Mouse (Mus musculus): Measurements from ENCODE around the gene Ltb. TPM values are rescaled to one million over a fixed set of nuclear protein-coding genes. Genes with fewer than 3 reads are reported as not detected.

The Ltb gene
- polyA plus RNA-seq, 1 experiment from 2014 or later = 6.4 TPM

DNA sequence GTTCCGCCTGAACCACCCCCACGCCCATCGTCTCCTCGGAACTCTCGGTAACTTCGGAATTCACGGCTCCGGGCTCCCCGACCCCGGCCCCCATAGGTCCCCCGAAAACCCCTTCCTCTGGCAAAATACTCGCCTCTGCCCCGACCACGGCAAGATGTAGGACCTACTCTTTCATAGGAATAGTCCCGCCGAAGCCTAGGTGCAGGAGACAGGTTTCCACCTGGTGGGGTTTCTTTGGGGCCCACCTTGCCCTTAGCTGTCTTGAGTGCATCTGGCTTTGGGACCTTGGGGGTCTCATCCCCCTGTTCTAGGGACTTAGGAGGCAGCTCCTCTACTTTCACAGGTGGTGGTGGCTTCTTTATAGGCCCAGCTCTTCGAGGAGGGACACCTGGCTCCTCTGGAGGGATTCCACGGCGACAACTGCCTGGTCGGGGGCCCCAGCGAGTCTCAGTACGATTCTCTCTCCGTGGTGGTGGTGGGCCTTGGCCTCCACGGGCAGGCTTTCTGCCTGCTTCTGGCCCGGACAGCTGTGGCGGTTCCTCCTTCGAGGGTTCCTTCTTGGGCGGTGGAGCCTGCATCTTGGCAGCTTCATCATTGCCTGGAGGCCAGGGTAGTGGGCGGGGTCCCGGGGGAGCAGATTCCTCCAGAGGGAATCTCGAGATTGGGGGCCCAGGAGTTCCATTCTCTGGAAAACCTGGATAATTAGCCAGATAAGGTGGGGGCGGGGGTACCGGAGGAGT, 37.6 kb upstream of the Ltb start:
- H3K27ac ChIP-seq (ENCODE audit: low read length) = no peak overlapping the region
- WGBS = 88% methylated on average over 33 of the region's 33 CpGs
- H3K4me1 ChIP-seq (ENCODE audit: control insufficient read depth, insufficient read depth, low read length) = peaks cover 2% of the 10 kb centered on the region; the same call in 1 of the 2 replicates
- no peak; the same call in 1 of the 2 replicates for ATAC-seq (replicated peaks; ENCODE audit: extremely low read depth, insufficient read depth, low FRiP score)
- H3K9me3 ChIP-seq (replicated peaks; ENCODE audit: control insufficient read depth, low read length) = no peaks in the 10 kb centered on the region
- H3K27me3 ChIP-seq (ENCODE audit: control insufficient read depth, insufficient read depth, low read length) = no peaks in the 10 kb centered on the region
- no peak overlapping the region for H3K4me2 ChIP-seq (ENCODE audit: low read depth, low read length)
- H3K4me3 ChIP-seq (ENCODE audit: low read length) = no peak overlapping the region
- H3K36me3 ChIP-seq (ENCODE audit: control insufficient read depth, insufficient read depth) = peaks cover 99% of the 10 kb centered on the region
- H3K9ac ChIP-seq (ENCODE audit: low read length) = no peak overlapping the region

DNA sequence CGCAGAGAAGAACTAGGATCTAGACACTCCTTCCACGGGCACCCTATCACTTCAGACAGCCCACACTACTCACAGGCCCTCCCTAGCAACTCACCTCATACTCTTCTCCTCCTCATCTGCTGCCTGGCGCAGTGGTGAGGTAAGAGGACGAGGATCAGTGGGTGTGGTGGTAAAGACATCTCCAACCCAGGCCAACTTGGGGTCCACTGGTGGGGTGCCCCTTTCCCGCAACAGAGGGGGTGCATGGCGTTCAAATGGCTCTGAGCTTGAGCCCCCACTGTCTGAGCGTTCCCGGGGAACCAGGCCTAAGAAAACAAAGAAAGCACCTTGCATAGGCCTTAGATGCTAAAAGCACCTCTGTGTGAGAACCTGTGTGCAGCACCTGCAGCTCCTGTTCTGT, 37.0 kb upstream of the Ltb start:
- no peak overlapping the region for H3K4me3 ChIP-seq (ENCODE audit: low read length)
- no peak overlapping the region for H3K27ac ChIP-seq (ENCODE audit: low read length)
- no peaks in the 10 kb centered on the region for H3K27me3 ChIP-seq (ENCODE audit: control insufficient read depth, insufficient read depth, low read length)
- no peak overlapping the region for H3K4me2 ChIP-seq (ENCODE audit: low read depth, low read length)
- H3K9me3 ChIP-seq (replicated peaks; ENCODE audit: control insufficient read depth, low read length) = no peaks in the 10 kb centered on the region
- peaks cover 8% of the 10 kb centered on the region for H3K4me1 ChIP-seq (ENCODE audit: control insufficient read depth, insufficient read depth, low read length)
- no peak overlapping the region for H3K9ac ChIP-seq (ENCODE audit: low read length)
- WGBS = 86% methylated on average over 8 of the region's 8 CpGs
- H3K36me3 ChIP-seq (ENCODE audit: control insufficient read depth, insufficient read depth) = peaks cover 99% of the 10 kb centered on the region
- no peak for ATAC-seq (replicated peaks; ENCODE audit: extremely low read depth, insufficient read depth, low FRiP score)

DNA sequence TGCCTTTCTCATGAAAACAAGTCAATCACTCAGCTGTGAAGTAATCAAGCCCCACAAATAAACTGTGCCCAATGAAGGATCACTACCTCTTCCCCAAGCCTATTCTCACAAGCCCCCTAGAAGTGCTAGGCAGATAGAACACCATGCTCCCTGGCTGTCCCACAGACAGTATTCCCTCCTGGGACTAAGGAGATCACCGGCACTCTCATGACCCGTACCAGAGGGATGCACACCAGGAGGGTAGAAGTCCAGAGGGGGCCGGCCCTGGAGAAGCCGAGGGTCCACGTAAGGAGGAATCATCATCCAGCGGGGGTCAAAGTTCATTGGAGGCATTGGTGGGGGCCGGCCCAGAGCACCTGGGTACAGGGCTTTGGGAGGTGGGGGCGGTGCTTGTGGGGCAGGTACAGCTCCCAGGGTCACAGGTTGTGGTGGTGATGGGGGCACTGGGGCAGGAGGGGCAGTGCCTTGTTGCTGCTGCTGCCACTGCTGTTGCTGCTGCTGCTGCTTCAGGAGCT, 36.5 kb upstream of the Ltb start:
- Histone ChIP-seq H3K27me3 (ENCODE audit: control insufficient read depth, insufficient read depth, low read length) (no peaks in the 10 kb centered on the region), H3K4me2 (ENCODE audit: low read depth, low read length) (no peak overlapping the region), H3K4me3 (ENCODE audit: low read length) (no peak overlapping the region), H3K27ac (ENCODE audit: low read length) (no peak overlapping the region), H3K4me1 (ENCODE audit: control insufficient read depth, insufficient read depth, low read length) (peaks cover 13% of the 10 kb centered on the region), H3K9me3 (replicated peaks; ENCODE audit: control insufficient read depth, low read length) (no peaks in the 10 kb centered on the region), H3K36me3 (ENCODE audit: control insufficient read depth, insufficient read depth) (peaks cover 94% of the 10 kb centered on the region), H3K9ac (ENCODE audit: low read length) (no peak overlapping the region)
- ATAC-seq (replicated peaks; ENCODE audit: extremely low read depth, insufficient read depth, low FRiP score) = no peak
- WGBS = 85% methylated on average over 8 of the region's 8 CpGs

DNA sequence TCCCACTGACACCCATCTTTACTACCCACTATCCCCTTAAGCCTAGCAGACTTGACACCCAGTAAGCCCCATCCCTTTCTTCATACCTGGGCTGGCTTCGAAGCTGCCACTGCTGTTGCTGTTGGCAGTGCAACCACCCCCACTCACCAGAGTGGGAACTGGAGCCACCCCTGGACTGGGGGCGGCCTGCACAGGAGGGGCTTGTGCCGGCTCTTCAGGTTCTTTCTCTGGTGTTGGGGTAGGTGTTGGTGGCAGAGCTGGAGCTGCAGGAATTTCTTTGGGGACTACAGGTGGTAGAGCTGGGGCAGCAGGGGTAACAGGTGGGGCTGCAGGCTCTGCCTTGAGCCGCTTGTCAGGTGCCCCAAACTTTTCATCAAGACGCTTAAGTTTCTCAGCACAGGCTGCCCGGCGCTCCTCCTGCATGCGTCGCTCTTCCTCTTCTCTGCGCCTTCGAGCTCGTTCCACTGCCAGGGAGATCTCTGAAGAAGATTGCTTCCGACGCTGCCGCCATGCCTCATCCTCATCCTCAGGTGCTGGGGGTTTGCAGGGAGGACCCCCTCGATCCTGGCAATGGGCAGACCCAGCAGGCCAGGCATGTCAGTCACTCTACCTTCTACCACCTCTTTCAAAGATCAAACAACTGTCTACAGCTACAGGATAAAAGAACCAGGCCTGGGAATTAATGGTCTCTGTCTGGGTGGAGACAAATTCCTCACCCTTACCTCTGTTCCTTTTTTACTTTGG, 35.2 kb upstream of the Ltb start:
- H3K4me2 ChIP-seq (ENCODE audit: low read depth, low read length) = no peak overlapping the region
- no peaks in the 10 kb centered on the region for H3K9me3 ChIP-seq (replicated peaks; ENCODE audit: control insufficient read depth, low read length)
- peaks cover 16% of the 10 kb centered on the region for H3K4me1 ChIP-seq (ENCODE audit: control insufficient read depth, insufficient read depth, low read length)
- H3K27ac ChIP-seq (ENCODE audit: low read length) = no peak overlapping the region
- no peak overlapping the region for H3K4me3 ChIP-seq (ENCODE audit: low read length)
- no peak for ATAC-seq (replicated peaks; ENCODE audit: extremely low read depth, insufficient read depth, low FRiP score)
- WGBS = 90% methylated on average over 16 of the region's 16 CpGs
- peaks cover 81% of the 10 kb centered on the region for H3K36me3 ChIP-seq (ENCODE audit: control insufficient read depth, insufficient read depth)
- H3K9ac ChIP-seq (ENCODE audit: low read length) = no peak overlapping the region
- no peaks in the 10 kb centered on the region for H3K27me3 ChIP-seq (ENCODE audit: control insufficient read depth, insufficient read depth, low read length)

DNA sequence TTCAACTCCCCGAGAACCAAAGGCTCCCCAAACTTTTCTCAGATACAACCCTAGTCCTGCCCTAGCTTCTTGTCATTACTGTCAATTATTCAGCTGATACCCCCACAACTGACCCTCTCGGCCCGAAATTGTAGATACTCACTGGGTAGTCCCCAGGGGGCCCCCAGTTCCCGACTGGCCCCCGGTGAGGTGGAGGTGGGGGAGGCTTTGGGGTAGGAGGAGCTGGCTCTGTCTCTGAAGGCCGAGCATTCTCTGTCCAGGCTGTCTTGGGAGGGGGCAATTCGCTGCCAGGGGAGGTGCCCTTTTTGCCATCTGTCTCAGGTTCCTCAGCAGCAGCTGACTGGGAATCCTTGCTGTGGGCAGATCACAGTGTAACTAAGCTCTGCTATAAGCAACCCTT, 34.6 kb upstream of the Ltb start:
- Histone ChIP-seq H3K4me2 (ENCODE audit: low read depth, low read length) (no peak overlapping the region), H3K27me3 (ENCODE audit: control insufficient read depth, insufficient read depth, low read length) (no peaks in the 10 kb centered on the region), H3K9me3 (replicated peaks; ENCODE audit: control insufficient read depth, low read length) (no peaks in the 10 kb centered on the region), H3K9ac (ENCODE audit: low read length) (no peak overlapping the region), H3K4me3 (ENCODE audit: low read length) (no peak overlapping the region), H3K4me1 (ENCODE audit: control insufficient read depth, insufficient read depth, low read length) (peaks cover 16% of the 10 kb centered on the region), H3K36me3 (ENCODE audit: control insufficient read depth, insufficient read depth) (peaks cover 75% of the 10 kb centered on the region), H3K27ac (ENCODE audit: low read length) (no peak overlapping the region)
- no peak for ATAC-seq (replicated peaks; ENCODE audit: extremely low read depth, insufficient read depth, low FRiP score)
- WGBS = 82% methylated on average over 7 of the region's 7 CpGs

DNA sequence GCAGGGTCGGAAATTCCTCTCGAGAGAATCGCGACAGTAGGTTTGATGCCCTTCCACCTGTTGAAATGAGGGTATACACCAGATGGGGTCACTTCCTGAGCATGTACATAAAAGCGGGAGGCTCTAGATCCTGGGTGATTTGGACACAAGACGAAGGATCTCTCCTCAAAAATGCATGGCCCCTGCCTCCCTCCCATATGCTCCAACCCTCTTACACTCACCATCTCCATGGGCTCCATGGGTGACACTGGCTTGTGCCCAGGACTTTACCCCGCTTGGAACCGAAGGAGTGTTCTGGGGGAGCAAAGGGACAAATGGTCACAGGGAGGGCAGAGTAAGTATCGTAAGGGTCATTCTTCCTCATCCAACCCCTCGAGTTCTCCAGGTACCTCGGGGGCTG, 32.8 kb upstream of the Ltb start:
- Histone ChIP-seq H3K4me1 (ENCODE audit: control insufficient read depth, insufficient read depth, low read length) (peaks cover 23% of the 10 kb centered on the region), H3K27me3 (ENCODE audit: control insufficient read depth, insufficient read depth, low read length) (no peaks in the 10 kb centered on the region), H3K36me3 (ENCODE audit: control insufficient read depth, insufficient read depth) (peaks cover 57% of the 10 kb centered on the region), H3K9ac (ENCODE audit: low read length) (no peak overlapping the region), H3K9me3 (replicated peaks; ENCODE audit: control insufficient read depth, low read length) (no peaks in the 10 kb centered on the region), H3K4me2 (ENCODE audit: low read depth, low read length) (0 out of 2 replicates have a peak overlapping the region, but pooled peaks have one; percentile 4), H3K4me3 (ENCODE audit: low read length) (no peak overlapping the region), H3K27ac (ENCODE audit: low read length) (no peak overlapping the region)
- no peak for ATAC-seq (replicated peaks; ENCODE audit: extremely low read depth, insufficient read depth, low FRiP score)
- 77% methylated on average over 11 of the region's 11 CpGs for WGBS

DNA sequence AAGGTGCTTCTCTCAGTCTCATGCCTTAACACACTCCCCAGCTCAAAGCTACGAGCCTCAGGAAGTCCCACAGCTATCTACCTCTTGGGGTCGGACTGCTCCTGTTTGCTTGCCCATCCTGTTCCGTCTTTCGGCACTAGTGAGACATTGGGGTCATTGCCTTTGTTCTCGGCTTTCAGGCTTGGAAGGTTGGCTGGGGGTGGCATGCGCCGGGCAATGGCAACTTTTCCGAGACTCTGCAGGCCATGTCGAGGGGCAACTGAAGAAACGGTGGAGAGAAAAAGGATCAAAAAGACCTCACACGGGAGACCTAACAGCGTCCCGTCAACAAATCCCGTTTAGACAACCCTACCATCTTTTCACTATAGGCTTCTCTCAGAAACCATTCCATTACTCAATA, 32.1 kb upstream of the Ltb start:
- peaks cover 50% of the 10 kb centered on the region for H3K36me3 ChIP-seq (ENCODE audit: control insufficient read depth, insufficient read depth)
- H3K4me1 ChIP-seq (ENCODE audit: control insufficient read depth, insufficient read depth, low read length) = peaks cover 23% of the 10 kb centered on the region
- peak overlapping the region; percentile 88 for H3K4me2 ChIP-seq (ENCODE audit: low read depth, low read length)
- WGBS = 56% methylated on average over 14 of the region's 14 CpGs
- no peak overlapping the region for H3K27ac ChIP-seq (ENCODE audit: low read length)
- H3K27me3 ChIP-seq (ENCODE audit: control insufficient read depth, insufficient read depth, low read length) = no peaks in the 10 kb centered on the region
- H3K9me3 ChIP-seq (replicated peaks; ENCODE audit: control insufficient read depth, low read length) = no peaks in the 10 kb centered on the region
- peak overlapping the region; percentile 100 for H3K9ac ChIP-seq (ENCODE audit: low read length)
- ATAC-seq (replicated peaks; ENCODE audit: extremely low read depth, insufficient read depth, low FRiP score) = no peak
- peak overlapping the region; percentile 90 for H3K4me3 ChIP-seq (ENCODE audit: low read length)

DNA sequence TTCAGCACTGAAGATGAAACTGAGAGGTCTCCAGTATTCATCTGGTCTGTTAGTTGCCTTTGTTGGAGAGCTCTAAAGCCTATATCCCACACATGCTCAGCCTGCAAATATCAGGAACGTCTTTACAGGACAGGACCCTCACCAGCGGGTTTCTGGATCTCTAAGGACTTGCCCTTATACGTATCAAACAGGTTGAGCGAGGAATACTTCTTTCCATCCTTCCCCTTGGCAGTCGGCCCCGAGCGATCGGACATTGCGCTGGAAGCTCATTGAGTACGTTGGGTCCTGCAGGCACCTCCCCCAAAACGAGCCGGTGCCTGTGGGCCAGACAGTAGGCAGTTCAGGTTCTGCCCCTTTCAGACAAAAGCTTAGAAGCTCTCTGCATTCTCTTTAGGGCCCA, 31.5 kb upstream of the Ltb start:
- Histone ChIP-seq H3K9ac (ENCODE audit: low read length) (peak overlapping the region; percentile 100), H3K27ac (ENCODE audit: low read length) (0 out of 2 replicates have a peak overlapping the region, but pooled peaks have one; percentile 4), H3K4me1 (ENCODE audit: control insufficient read depth, insufficient read depth, low read length) (peaks cover 23% of the 10 kb centered on the region), H3K9me3 (replicated peaks; ENCODE audit: control insufficient read depth, low read length) (no peaks in the 10 kb centered on the region), H3K4me3 (ENCODE audit: low read length) (peak overlapping the region; percentile 90), H3K4me2 (ENCODE audit: low read depth, low read length) (peak overlapping the region; percentile 88), H3K27me3 (ENCODE audit: control insufficient read depth, insufficient read depth, low read length) (no peaks in the 10 kb centered on the region), H3K36me3 (ENCODE audit: control insufficient read depth, insufficient read depth) (peaks cover 44% of the 10 kb centered on the region)
- WGBS = 31% methylated on average over 12 of the region's 12 CpGs
- ATAC-seq (replicated peaks; ENCODE audit: extremely low read depth, insufficient read depth, low FRiP score) = no peak

Measured in heart, embryonic 16.5 days (tissue).